Mouse (Mus musculus): ENCODE measurements around the gene Ak5.

DNA sequence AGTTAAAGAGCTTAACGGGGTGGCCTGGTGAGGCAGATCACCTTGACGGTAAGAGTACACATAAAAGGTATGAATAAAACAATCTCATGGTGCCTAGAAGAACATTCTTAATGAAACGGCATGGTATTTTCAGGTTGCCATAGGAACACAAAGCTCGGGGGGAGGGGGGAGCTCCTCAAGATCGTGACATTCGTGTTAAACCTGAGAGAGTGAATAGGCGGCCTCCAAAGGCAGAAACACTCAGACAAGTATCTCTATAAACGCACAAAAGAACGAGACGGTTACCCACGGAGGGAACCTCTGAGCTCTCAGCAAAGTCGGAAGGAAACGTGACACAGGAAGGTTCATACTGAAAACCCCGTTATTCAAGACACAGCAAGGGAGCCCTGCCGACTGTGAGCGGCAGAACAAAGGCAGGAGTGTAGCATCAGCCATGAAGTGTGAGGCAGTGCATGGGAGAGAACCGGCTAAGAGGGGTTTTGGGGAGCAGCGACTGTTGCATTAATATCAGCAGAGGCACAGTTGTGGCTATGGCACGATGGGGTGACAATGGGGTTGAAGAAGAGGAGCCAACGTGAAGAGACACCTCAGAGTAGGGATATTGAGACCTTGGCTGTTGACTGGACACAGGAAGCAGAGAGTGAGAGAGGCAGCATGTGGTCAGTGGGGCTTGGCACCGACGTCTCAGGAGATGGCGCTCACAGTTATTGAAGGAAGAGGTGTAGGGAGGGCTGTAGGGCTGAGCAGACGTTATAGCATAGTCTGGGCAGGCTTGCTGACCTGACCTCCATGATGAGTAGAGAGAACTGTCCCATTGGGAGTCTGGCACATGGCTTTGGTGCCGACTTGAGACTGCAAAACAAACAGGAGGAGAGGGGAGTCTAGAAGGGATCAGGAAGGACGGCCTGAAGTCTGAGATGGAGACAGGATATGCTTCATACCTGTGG lies 89.6 kb downstream of the Ak5 start:
- TF ChIP-seq CTCF (IDR thresholded peaks at IDR 0.05; ENCODE audit: control insufficient read depth, insufficient read depth, insufficient read length) (no peak), MYOD1 (IDR thresholded peaks at IDR 0.05; ENCODE audit: control insufficient read depth, insufficient read length, low read depth) (no peak), MYOG (IDR thresholded peaks at IDR 0.05; ENCODE audit: control insufficient read depth, extremely low read depth, insufficient read length) (no peak), MAX (IDR thresholded peaks at IDR 0.05) (no peak)
